Mouse (Mus musculus): ENCODE data around the gene Proz. TPM values are rescaled to one million over a fixed set of nuclear protein-coding genes. Genes with fewer than 3 reads are reported as not detected.

Gene Proz
- polyA plus RNA-seq (2015; fragmentation: Nextera tagmentation; extraction: Ambion mirVana) = 46.0 and 53.4 TPM in 2 replicates

GRCm38 (mm10) chr8:13060441-13061150 is at the start of gene Proz:
Proz (plus strand) TSS chr8:13060914.
- Histone ChIP-seq H3K9me3 (replicated peaks; ENCODE audit: control insufficient read depth, low read length) (no peaks in the 10 kb centered on the region), H3K9ac (ENCODE audit: low read depth, low read length) (peak within 1 kb of the TSS; percentile 62), H3K36me3 (ENCODE audit: control insufficient read depth, insufficient read depth) (no peaks in the 10 kb centered on the region), H3K27me3 (ENCODE audit: control insufficient read depth, insufficient read depth, low read depth, low read length) (no peaks in the 10 kb centered on the region), H3K27ac (ENCODE audit: low read length) (peak within 1 kb of the TSS; percentile 79), H3K4me1 (ENCODE audit: control insufficient read depth, low read depth, low read length) (peaks cover 3% of the 10 kb centered on the region; the same call in 1 of the 2 replicates), H3K4me2 (ENCODE audit: low read depth, low read length) (peak within 1 kb of the TSS; percentile 55), H3K4me3 (ENCODE audit: low read depth, low read length) (peak within 1 kb of the TSS; percentile 53)
- peak; percentile 76 for ATAC-seq (ENCODE audit: low read depth)
- WGBS (ENCODE audit: insufficient replicate concordance) = 51% methylated on average over 17 of the region's 17 CpGs

- Histone ChIP-seq H3K4me3 (ENCODE audit: low read depth, low read length) (no peak overlapping the region), H3K27ac (ENCODE audit: low read length) (no peak overlapping the region), H3K9ac (ENCODE audit: low read depth, low read length) (no peak overlapping the region), H3K9me3 (replicated peaks; ENCODE audit: control insufficient read depth, low read length) (no peaks in the 10 kb centered on the region), H3K4me2 (ENCODE audit: low read depth, low read length) (no peak overlapping the region), H3K27me3 (ENCODE audit: control insufficient read depth, insufficient read depth, low read depth, low read length) (no peaks in the 10 kb centered on the region), H3K36me3 (ENCODE audit: control insufficient read depth, insufficient read depth) (no peaks in the 10 kb centered on the region), H3K4me1 (ENCODE audit: control insufficient read depth, low read depth, low read length) (no peaks in the 10 kb centered on the region)
- ATAC-seq (ENCODE audit: low read depth) = no peak
- 38% methylated on average over 4 of the region's 4 CpGs for WGBS (ENCODE audit: insufficient replicate concordance)
Observed at GRCm38 (mm10) chr8:13019560-13019959, 41.2 kb upstream of the Proz start.

GRCm38 (mm10) chr8:13021830-13022229 is 38.9 kb upstream of the Proz start:
- no peak overlapping the region for H3K9ac ChIP-seq (ENCODE audit: low read depth, low read length)
- H3K4me2 ChIP-seq (ENCODE audit: low read depth, low read length) = no peak overlapping the region
- no peak overlapping the region for H3K27ac ChIP-seq (ENCODE audit: low read length)
- no peaks in the 10 kb centered on the region for H3K4me1 ChIP-seq (ENCODE audit: control insufficient read depth, low read depth, low read length)
- H3K27me3 ChIP-seq (ENCODE audit: control insufficient read depth, insufficient read depth, low read depth, low read length) = no peaks in the 10 kb centered on the region
- WGBS (ENCODE audit: insufficient replicate concordance) = 83% methylated on average over 8 of the region's 8 CpGs
- ATAC-seq (ENCODE audit: low read depth) = no peak
- H3K9me3 ChIP-seq (replicated peaks; ENCODE audit: control insufficient read depth, low read length) = no peaks in the 10 kb centered on the region
- no peak overlapping the region for H3K4me3 ChIP-seq (ENCODE audit: low read depth, low read length)
- H3K36me3 ChIP-seq (ENCODE audit: control insufficient read depth, insufficient read depth) = no peaks in the 10 kb centered on the region

GRCm38 (mm10) chr8:13025487-13026224 is 35.1 kb upstream of the Proz start, which contains the start of gene F7:
F7 (plus strand) TSS chr8:13026034.
- Histone ChIP-seq H3K9ac (ENCODE audit: low read depth, low read length) (no peak within 1 kb of the TSS), H3K4me1 (ENCODE audit: control insufficient read depth, low read depth, low read length) (no peaks in the 10 kb centered on the region; the same call in 1 of the 2 replicates), H3K4me3 (ENCODE audit: low read depth, low read length) (no peak within 1 kb of the TSS), H3K27ac (ENCODE audit: low read length) (no peak within 1 kb of the TSS), H3K9me3 (replicated peaks; ENCODE audit: control insufficient read depth, low read length) (no peaks in the 10 kb centered on the region), H3K36me3 (ENCODE audit: control insufficient read depth, insufficient read depth) (no peaks in the 10 kb centered on the region), H3K4me2 (ENCODE audit: low read depth, low read length) (no peak within 1 kb of the TSS), H3K27me3 (ENCODE audit: control insufficient read depth, insufficient read depth, low read depth, low read length) (no peaks in the 10 kb centered on the region)
- 48% methylated on average over 10 of the region's 10 CpGs for WGBS (ENCODE audit: insufficient replicate concordance)
- peak; percentile 77 for ATAC-seq (ENCODE audit: low read depth)

GRCm38 (mm10) chr8:13027615-13028014 is 33.1 kb upstream of the Proz start:
- 65% methylated on average over 5 of the region's 5 CpGs for WGBS (ENCODE audit: insufficient replicate concordance)

DNA sequence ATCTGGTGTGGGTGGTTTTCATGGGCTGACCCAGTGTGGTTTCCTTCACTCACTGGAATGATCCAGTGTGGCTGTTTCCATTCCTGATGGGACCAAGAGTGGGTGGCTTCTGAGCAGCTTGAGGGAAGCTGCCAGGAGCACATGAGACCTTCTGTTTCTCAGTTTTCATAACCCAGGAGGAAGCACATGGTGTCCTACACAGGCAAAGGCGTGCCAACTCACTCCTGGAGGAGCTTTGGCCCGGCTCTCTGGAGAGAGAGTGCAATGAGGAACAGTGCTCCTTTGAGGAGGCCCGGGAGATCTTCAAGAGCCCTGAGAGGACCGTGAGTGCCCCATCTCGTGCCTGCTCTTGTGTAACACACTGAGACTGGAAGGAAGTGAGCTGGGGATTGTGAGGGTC is 32.2 kb upstream of the Proz start:
- Histone ChIP-seq H3K27me3 (ENCODE audit: control insufficient read depth, insufficient read depth, low read depth, low read length) (no peaks in the 10 kb centered on the region), H3K4me1 (ENCODE audit: control insufficient read depth, low read depth, low read length) (no peaks in the 10 kb centered on the region; the same call in none of the 2 replicates), H3K9ac (ENCODE audit: low read depth, low read length) (no peak overlapping the region), H3K27ac (ENCODE audit: low read length) (no peak overlapping the region), H3K9me3 (replicated peaks; ENCODE audit: control insufficient read depth, low read length) (no peaks in the 10 kb centered on the region), H3K4me2 (ENCODE audit: low read depth, low read length) (no peak overlapping the region), H3K36me3 (ENCODE audit: control insufficient read depth, insufficient read depth) (no peaks in the 10 kb centered on the region), H3K4me3 (ENCODE audit: low read depth, low read length) (no peak overlapping the region)
- 21% methylated on average over 5 of the region's 5 CpGs for WGBS (ENCODE audit: insufficient replicate concordance)
- no peak for ATAC-seq (ENCODE audit: low read depth)

More at GRCm38 (mm10) chr8:13027615-13028014, 33.1 kb upstream of the Proz start:
- no peaks in the 10 kb centered on the region for H3K36me3 ChIP-seq (ENCODE audit: control insufficient read depth, insufficient read depth)
- H3K4me1 ChIP-seq (ENCODE audit: control insufficient read depth, low read depth, low read length) = no peaks in the 10 kb centered on the region; the same call in none of the 2 replicates
- H3K9ac ChIP-seq (ENCODE audit: low read depth, low read length) = no peak overlapping the region
- H3K4me2 ChIP-seq (ENCODE audit: low read depth, low read length) = no peak overlapping the region
- no peak for ATAC-seq (ENCODE audit: low read depth)
- no peak overlapping the region for H3K27ac ChIP-seq (ENCODE audit: low read length)
- no peaks in the 10 kb centered on the region for H3K27me3 ChIP-seq (ENCODE audit: control insufficient read depth, insufficient read depth, low read depth, low read length)
- H3K4me3 ChIP-seq (ENCODE audit: low read depth, low read length) = no peak overlapping the region
- no peaks in the 10 kb centered on the region for H3K9me3 ChIP-seq (replicated peaks; ENCODE audit: control insufficient read depth, low read length)

DNA sequence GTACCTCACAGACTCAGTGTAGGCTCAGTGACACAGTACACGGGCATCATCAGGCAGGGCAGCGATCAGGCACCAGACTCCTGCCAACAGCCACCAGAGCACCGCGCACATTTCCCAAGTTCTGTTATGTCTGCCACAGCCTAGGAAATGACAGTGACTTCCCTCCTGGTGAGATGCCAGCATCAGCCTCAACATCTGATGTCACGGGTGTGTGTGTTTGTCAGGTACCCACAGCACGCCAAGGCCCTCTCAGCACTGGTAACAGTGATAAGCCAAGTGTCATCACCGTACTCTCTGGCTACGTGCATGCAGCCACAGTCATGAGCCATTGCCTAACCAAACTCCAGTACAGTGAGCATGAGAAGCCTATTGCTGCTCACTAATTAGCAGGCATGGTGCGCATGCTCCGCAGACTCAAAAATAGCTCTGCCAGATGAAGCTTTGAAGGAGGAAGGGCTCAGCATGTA is 24.3 kb upstream of the Proz start:
- H3K27ac ChIP-seq (ENCODE audit: low read length) = peak overlapping the region; percentile 83
- H3K9ac ChIP-seq (ENCODE audit: low read depth, low read length) = no peak overlapping the region
- H3K4me1 ChIP-seq (ENCODE audit: control insufficient read depth, low read depth, low read length) = peaks cover 10% of the 10 kb centered on the region
- no peaks in the 10 kb centered on the region for H3K36me3 ChIP-seq (ENCODE audit: control insufficient read depth, insufficient read depth)
- WGBS (ENCODE audit: insufficient replicate concordance) = 60% methylated on average over 10 of the region's 10 CpGs
- H3K4me2 ChIP-seq (ENCODE audit: low read depth, low read length) = no peak overlapping the region
- H3K4me3 ChIP-seq (ENCODE audit: low read depth, low read length) = no peak overlapping the region
- H3K9me3 ChIP-seq (replicated peaks; ENCODE audit: control insufficient read depth, low read length) = no peaks in the 10 kb centered on the region
- no peaks in the 10 kb centered on the region for H3K27me3 ChIP-seq (ENCODE audit: control insufficient read depth, insufficient read depth, low read depth, low read length)
- ATAC-seq (ENCODE audit: low read depth) = no peak

- peak within 1 kb of the TSS; percentile 43 for H3K4me3 ChIP-seq (ENCODE audit: low read depth, low read length)
Observed at GRCm38 (mm10) chr8:13037015-13037414, 23.7 kb upstream of the Proz start, which contains the start of gene F10. F10 (plus strand) TSS chr8:13037308.

More at GRCm38 (mm10) chr8:13037015-13037414, 23.7 kb upstream of the Proz start, which contains the start of gene F10:
- Histone ChIP-seq H3K9me3 (replicated peaks; ENCODE audit: control insufficient read depth, low read length) (no peaks in the 10 kb centered on the region), H3K27me3 (ENCODE audit: control insufficient read depth, insufficient read depth, low read depth, low read length) (no peaks in the 10 kb centered on the region), H3K4me2 (ENCODE audit: low read depth, low read length) (peak within 1 kb of the TSS; percentile 17), H3K27ac (ENCODE audit: low read length) (peak within 1 kb of the TSS; percentile 83), H3K36me3 (ENCODE audit: control insufficient read depth, insufficient read depth) (no peaks in the 10 kb centered on the region), H3K9ac (ENCODE audit: low read depth, low read length) (peak within 1 kb of the TSS; percentile 61), H3K4me1 (ENCODE audit: control insufficient read depth, low read depth, low read length) (peaks cover 10% of the 10 kb centered on the region; the same call in 1 of the 2 replicates)
- 40% methylated on average over 7 of the region's 7 CpGs for WGBS (ENCODE audit: insufficient replicate concordance)
- ATAC-seq (ENCODE audit: low read depth) = peak; percentile 73

All from liver, embryonic 16.5 days (tissue).